Mouse (Mus musculus) cerebellum, postnatal 25 days (tissue): ENCODE results near the gene Spata45.

Source experiments
- DNase-seq, 2 experiments: peaks; one replicate each; pipeline ENCODE4 v3.0.0; 2021; ENCODE audit warnings: mixed read lengths in 2 of 2

Gene Spata45

DNA sequence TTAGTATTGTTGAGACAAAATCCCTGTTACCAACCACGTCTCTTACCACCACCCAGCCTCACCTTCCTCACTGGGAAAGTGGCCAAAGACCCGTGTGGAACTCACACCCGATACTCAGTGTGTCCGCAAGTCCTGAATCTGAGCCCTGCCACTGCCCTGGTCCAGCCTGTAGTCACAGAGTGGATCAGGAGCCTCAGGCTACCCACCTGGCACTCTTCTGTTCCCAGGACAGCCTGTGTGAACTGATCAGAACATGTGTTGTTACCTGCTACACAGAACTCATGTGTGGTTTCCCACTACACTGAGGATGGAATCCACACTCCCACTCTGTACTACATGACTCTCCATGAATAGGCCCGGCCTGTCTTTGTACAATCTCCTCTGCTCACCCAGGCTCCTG, 5.7 kb downstream of the Spata45 start:
- no peak for DNase-seq

DNA sequence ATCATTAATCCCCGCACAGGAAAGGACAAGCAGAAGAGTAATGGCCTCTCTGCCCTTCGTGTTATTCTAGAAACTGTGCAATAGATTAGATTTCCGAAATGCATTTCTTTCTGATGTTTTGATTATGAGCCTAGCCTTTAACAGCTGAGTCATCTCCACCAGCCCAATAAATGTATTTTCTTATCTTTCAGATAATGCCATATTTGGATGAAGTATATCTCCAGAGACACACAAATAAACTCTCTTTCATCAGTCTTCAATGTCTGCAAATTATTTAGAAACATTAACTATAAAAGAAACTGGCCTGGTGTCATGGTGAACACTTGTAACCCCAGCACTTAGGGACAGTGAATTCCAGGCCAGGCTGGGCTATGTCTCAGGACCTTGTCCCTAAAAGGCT, 6.2 kb downstream of the Spata45 start:
- no peak for DNase-seq

DNA sequence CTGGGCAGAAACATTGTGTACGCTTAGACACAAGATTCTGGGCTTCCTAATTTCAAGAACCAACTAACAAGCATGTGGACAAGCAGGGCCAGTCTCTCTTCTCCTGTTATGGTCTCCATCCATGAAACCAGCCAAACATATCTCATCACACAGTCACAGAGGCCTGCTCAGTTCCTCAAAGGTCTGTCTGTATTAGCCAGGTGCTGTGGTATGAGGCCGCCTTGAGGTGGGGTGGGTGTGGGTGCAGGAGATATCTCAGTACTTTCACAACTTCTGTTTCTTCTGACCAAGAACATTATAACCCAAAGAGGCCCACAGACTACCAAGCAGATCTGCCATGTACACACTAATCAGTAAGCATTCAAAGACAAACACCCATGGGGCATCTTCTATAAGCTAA, 8.8 kb downstream of the Spata45 start:
- no peak for DNase-seq

DNA sequence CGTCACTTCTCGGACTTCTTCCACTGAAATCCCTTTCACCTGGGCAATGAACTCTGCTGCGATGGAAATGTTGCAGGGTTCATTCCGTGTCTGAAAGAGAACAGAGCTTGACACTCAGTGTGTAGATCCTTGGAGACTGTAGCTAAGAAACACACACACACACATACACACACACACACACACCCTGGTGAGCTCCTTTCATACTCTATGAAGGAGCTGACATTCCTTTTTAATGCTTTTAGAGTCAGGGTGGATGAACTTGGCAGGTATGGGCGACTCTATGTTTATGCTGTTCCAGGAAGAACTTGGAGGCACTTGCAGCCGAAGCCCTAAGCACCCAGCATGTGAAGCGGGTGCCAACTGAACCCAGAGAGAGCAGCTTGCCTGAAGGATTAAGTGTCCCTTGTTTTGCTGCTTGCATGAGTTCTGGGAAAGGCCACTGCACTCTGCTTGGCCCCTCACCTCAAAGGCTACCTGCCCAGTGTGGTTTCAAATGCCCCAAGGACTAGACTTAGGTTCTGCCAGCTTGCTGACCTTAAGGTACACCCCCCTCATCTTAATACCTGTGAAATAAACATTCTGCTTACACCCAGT, 9.9 kb downstream of the Spata45 start:
- DNase-seq, result no peak

DNA sequence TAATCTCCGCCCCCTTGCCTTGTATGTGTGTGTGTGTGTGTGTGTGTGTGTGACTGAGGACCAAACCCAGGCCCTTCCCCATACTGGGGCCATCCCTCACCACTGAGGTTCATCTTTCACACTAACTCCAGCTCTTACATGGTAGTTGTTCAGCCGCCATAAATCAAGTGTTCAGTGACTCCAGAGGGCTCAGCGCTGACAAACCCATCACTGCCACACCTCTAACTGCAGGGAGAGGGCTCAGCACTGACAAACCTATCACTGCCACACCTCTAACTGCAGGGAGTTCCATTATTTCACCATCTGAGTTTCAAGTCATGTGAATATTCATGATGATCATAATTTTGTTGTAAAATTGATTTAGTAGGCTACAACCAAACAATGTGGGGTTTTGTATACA, 17.1 kb downstream of the Spata45 start:
- DNase-seq, result no peak

DNA sequence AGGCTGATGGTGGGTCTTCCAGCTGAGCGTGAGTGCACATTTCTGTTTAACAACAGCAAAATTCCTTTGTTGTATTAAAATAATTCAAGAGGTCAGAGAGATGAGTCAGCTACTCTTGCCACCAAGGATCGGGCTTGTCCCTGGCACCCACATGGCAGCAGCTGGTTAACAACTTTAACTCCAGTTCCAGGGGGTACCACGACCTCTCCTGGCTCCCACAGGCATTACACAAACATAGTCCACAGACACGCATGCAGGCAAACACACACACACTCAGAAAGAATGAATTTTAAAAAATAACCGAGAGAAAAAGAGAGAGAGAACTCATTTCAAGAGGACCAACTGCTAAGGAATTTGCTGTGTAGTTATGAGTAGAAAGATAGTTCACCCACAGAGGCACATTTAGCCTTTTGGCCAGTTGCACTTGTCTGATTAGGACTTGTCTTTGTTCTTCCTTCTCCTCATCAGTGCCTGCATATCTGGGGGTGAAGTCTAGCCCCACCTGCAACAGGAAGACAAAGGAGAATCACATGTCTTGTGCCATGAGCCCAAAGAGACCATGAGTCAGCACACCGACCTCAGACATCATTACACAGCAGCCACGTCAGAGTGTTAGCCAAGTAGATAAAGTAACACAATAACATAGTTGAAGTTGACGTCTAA, 18.6 kb downstream of the Spata45 start:
- DNase-seq, result no peak

DNA sequence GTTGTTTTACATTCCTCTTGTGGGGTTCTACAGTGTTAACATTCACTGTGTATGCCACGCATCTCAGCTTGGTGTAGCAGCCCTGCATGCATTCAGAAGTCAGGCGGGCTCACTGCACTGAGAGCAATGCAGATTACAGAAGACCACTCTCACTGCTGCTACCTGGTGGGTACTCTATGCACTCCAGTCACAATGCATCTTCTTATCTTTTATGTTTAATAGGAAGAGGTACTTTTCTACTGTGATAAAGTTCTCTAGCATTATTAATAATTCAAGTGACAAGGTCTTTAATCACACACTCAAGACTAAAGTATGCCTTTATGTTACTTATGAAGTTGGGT, 19.1 kb downstream of the Spata45 start:
- no peak for DNase-seq

DNA sequence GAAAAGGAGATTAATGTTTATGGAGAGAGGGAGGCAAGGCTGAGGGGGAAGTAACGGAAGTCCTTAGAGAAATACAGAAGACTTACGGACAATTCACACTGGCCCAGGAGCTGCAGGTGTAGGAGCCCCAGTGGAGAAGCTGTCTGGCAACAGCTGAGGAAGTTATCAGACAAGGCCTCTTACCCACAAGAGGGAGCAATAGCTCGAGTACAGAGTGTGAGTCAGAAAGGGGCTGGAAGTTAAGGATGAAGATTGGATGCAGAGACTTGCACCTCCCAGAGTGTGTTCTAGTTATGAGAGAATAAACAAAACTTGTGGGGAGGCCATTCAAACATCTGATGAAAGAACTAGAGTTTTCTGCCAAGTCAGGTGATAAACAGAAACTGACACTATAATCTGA, 21.0 kb downstream of the Spata45 start:
- no peak for DNase-seq

DNA sequence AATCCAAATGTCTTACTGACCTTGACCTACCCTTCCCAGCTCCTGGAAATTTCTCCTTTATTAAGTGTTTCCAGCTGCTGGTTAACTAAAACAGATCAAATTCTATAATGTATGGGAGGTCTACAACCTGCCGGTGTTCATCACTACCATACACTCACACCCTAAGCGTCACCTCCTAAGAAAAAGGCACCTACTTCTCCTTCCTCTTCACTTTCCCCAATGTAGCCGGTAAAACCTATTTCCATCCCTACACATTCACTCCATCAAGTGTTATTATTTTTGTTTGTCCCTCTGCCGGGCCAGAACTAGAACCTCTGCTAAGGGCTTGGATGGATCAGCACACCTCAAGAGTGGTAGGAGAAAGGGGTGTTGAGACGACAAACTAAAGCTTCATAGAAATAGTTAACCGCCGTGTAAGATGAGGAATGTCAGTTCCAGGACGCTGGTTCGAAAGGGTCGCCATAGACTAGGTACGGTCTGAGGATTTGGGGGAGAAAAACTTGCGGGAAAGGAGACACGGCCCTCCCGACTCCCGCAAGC, 25.9 kb downstream of the Spata45 start:
- DNase-seq, result no peak

DNA sequence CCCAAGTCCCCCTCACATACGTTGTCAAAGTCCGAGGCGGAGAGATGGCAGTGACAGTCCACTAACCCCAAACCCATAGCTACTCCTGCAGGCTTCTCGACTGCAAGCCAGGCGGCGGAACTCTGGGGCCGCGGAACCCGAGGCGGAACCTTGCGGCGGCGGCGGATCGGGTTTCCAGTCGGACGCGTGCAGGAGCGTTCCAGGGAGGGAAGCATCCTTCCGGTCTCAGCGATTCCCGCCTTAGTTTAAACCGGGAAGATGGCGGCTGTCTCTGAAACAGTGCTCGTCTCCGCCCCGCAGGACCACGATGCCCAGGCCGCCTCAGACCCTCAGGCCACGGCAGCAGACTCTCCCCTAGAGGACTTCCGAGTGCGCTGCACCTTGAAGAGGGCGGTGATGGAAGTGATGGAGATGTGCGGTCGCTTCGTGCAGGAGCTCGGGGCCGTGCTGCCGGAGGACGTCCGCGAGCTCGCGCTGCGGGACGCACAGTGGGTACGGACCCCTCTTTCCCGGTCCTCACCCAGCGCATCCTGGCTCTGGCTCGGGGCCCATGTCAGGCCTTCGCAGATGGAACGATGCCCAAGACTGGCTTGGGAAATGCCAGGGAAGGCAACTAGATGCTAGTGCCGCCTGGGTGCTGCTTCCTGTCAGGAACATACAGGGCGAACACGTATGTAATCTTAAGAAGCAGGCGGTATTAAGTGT, 26.5 kb downstream of the Spata45 start, which contains the start of the genes Tatdn3 and Nsl1:
Gene Tatdn3 (minus strand): TSS at position 152 of the 705 bp plus-strand sequence.
Gene Nsl1 (plus strand): TSS at position 232 of the 705 bp plus-strand sequence.
- DNase-seq, result peak; percentile 94 to 96

DNA sequence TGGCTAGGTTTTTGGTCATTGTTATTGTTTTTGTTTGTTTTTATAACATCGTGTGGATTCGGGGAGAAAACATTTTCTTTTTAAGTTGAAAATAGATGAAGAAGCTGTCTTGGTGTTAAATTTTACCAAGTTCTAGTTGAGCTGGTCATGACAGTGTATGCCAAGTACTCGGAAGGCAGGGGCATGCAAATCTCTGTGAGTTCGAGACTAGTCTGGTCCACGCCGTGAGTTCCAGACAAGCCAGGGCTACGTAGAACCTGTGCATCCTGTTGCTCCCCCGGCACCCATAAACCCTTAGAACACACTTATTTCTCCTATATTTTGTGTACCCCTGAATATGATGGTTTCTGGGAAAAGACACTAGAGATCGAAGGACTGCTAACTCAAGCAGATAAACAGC, 27.3 kb downstream of the Spata45 start:
- DNase-seq, result no peak

DNA sequence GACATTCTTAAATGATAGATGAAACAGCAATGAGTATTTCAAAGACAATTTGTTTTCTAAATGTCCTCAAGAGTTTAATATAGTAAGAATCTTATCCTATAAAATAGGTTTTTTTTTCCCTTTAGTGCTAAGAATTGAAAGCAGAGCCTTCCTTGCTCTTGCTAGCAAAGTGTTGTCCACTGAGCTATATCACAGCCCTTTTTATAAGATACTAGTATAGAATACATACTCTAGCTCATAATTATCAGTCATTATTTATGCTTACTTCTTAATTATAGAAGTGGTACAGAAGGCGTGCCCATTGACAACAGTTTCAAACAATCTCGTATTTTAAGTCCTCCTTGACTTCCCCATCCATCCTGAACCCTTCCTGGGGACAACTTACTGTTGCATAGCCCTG, 28.1 kb downstream of the Spata45 start:
- no peak for DNase-seq

DNA sequence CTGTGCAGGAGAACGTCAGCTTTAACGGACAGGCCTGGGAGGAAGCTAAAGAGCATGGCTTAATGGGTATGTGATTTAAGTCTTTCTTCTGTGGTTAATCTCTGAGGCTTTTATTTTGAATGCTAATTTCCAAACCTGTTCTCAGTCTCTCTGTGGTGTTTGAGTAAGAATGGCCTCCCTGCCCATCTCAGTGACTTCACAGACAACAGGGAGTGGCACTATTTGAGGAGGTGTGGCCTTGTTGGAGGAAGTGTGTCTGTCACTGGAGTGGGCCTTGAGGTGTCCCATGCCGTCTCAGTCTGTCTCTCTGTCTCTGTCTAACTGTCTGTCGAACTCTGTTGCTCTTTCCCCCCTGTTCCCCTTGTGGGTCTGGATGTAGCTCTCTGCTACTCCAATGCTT, 28.7 kb downstream of the Spata45 start:
- DNase-seq, result no peak

DNA sequence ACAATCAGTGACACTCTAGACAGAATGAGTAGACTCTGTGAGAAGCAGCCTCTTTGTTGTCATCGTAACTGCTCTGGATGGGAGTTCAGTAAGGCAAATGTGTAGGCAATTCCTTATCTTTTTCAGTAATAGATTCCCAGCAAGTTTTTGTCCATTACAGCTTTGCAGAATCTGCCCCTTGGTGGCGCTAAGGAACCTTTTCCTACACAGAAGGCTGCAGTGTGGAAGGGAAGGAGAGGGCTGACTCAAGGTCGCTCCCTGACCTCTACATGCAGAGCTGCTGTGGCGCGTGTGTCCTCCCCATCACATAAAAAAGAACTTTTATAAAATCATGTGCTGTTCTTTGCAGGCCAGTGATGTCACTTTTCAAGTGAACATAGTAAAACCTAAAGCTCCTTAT, 31.9 kb downstream of the Spata45 start:
- no peak for DNase-seq

DNA sequence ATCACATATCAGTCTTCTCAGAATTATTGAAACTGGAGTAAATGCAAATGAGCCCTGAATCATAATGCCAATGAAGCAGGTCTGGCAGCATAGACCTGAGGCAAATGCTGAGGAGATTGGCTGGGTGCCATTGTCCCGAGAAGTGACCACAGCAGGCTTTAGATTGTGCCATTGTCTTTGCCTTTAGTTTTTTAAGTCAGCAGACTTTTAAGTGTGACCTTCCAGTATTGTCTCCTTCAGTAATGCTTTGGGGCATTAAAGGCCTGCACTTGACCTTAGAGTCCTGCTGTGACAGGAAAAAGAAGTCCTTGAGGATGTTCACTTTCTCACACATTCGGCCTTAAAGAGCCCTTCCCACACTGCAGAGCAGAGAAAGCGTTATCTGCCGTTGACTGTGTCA, 33.8 kb downstream of the Spata45 start:
- no peak for DNase-seq

DNA sequence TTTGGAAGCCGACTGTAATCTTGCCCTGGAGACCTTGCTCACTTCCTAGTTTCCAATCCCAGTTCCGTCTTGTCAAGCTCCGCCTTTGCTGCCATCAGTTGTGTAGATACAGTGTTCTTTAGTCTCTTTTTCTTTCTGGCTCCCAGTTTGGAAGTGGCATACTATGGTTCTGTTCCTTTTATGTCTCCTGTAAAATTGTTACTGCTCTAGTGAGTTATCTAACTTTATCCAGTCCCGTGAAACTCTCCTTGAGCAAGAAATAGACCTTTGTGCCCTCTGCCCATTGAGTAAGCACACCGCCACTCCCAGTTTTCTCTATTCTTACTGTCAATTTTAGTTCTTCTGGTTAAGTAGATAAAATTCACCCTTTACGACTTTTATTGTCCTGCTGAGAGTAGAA, 35.2 kb downstream of the Spata45 start:
- no peak for DNase-seq

DNA sequence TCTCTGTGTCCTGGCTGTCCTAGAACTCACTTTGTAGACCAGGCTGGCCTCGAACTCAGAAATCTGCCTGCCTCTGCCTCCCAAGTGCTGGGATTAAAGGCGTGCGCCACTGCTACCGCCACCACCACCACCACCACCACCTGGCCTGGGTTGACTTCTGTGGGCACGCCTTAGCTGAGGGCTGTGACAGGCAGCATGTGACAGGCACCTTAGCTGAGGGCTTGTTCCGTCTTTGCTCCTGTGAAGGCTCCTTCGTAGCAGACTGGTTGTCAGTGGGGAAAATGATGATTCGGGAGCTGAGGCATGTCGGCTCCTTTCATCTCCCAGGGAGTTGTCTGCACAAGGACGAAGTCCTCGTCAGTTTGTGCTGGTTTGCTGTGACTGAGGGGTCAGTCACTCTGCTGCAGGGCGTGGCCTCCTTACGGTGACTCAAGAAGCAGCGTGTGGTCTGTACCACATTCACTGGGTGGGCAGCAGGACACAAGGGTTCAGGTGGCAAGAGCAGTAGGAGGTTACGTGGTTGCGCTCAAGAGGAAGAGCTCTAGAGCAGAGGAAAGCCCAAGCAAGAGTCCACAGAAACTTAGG, 36.0 kb downstream of the Spata45 start:
- DNase-seq, result no peak

DNA sequence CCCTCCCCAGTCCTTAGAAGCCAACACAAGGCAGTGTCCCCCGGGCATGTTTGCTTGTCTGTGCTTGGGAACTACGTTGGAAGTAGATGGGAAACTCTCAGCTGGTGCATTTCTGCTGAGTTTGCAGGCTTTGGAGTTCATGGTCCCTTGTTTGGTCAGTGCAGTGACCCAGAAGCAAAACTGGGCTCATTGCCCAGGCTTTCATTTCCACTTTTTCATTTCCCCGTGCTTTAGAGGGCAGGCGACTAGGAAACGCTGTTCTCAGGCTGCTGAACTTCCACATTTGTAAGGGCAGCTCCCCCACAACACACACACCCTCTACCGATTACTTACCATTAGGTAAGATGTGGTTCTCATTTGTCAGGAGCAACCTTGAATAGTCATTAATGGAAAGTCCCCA, 36.6 kb downstream of the Spata45 start:
- DNase-seq, result no peak

DNA sequence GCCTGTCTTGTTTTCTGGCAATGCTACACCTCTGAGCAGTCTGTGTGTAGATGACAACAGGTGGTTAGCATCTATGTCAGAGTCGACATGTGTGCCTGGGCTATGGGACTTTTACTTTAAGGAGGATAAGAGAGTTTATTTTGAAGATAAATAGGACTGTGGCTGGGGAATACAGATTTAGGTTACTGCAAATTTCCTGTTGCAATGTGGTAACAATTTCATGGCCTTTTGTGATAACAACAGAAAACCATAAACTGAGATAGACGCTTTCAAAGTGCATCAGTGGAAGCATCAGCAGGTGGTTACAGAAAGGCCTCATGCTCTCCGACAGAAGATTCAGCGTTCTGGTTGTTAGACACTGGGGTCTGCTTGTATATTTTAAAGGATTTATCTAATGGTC, 37.0 kb downstream of the Spata45 start:
- no peak for DNase-seq

DNA sequence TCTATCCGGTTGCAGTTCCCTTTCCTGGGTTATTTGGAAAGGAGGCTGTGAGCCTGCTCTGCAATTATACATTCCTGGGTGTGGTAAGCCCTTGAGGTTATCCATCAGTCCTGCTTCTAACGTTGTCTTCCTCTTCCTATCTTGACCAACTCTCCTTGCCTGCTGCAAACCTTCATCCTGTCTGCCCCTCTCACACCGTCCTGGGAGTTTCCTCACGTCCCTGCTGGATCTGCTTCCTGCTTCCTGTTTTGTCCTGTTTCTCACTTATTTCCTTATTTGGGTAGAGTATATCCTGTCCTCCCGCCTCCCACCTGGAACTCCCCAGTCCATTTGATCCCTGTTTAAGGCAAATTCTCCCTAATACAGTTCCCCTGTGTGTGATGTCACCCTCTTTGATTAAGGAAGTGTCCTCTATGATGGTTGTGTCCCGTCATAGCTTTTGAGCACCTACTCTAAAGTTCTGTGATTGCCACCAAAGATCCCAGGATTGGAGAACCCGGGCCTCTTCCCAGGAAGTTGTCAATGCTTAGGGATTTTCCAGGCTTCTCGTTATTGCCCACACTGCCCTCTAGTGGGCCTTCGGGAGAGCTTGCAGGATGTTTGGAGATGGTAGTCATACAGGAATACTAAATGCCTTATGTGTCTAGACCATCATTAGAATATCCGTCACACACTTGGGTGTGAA, 38.9 kb downstream of the Spata45 start:
- DNase-seq, result peak; percentile 50 to 76

DNA sequence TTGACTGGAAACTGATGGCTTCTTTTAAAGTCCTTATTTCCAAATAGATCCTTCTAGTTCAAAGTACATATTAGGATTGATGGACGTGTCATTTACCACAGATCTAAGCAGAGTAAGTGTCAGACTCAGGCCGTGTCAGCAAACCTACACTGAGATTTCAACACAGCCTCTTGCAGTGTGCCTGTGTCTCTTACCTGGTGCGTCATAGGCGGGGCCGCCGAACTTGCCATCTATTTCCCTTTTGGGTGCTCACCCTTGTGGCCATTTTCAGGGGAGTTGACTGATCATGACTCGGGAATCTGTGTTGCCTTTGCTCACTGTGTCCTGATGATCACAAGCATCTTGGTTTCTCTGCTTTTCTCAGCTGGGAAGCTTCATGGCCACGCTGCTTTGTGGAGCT, 46.8 kb downstream of the Spata45 start:
- no peak for DNase-seq

DNA sequence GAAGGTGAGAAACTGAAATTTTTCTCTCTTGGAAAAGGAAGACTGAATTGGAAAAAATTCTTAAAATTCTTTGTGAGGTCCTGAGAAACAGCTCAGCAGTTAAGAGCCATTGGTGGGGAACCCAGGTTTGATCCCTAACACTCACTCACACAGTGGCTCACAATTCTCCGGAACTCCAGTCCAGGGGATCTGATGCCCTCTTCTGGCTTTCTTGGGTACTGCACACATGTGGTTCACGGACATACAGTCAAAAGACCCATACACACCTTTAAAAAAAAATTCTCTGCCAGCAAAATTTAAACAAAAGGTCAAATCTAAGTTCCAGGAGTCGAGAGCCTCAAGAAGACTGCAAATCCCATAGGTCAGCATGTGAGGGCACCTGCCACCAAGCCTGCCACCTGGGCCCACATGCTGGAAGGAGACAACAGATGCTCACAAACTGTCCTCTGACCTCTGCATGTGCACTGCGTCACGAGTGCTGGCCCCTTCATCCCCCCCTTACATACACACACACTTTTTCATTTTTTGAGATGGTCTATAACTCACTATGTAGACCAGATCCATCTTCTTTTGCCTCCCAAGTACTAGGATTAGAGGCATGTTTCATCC, 48.6 kb downstream of the Spata45 start:
- peak; percentile 32 to 67 for DNase-seq

DNA sequence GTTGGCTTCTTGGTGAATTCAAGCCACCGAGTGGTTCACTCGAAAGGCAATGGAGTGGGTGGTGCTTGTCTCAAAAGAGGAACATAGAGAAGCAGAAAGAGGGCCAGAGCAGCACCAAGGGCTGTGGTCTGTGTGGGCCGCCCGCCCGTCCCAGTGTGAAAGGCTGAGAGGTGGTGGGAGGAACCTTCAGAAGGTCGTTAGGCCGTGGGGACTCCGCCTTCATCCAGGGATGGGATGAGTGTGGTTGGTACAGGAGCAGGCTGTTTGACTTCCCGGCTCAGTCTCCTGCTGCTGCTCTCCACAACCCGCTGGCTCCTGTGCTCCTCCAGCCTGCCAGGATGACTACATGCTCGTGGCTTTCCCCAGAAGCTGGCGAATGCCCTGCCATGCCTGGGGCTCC, 49.2 kb downstream of the Spata45 start:
- no peak for DNase-seq
